Mouse (Mus musculus) hindbrain, embryonic 10.5 days (tissue): ENCODE results near the gene Fyb. TPM values are rescaled to one million over a fixed set of nuclear protein-coding genes. Genes with fewer than 3 reads are reported as not detected.

ENCODE experiments used
- DNase-seq: peaks from one replicate; pipeline ENCODE4 v3.0.0-alpha.2; 2017; ENCODE audit warnings: low spot score
- H3K27ac ChIP-seq: fragments of 300-500 bp; sonication (generic); 2 replicates; pipeline ENCODE4 v1.5.1; 2016; ENCODE audit warnings: mild to moderate bottlenecking, moderate library complexity
- H3K27me3 ChIP-seq: fragments of 300-500 bp; sonication (generic); 2 replicates; pipeline ENCODE4 v1.6.1; 2016; ENCODE audit warnings: mild to moderate bottlenecking; ENCODE audit not compliant: poor library complexity, insufficient read depth, severe bottlenecking
- H3K36me3 ChIP-seq: fragments of 300-500 bp; sonication (generic); 2 replicates; pipeline ENCODE4 v1.6.1; 2016; ENCODE audit warnings: mild to moderate bottlenecking, moderate library complexity
- H3K4me1 ChIP-seq: fragments of 300-500 bp; sonication (generic); replicated peaks from 2 replicates; pipeline ENCODE4 v1.6.1; 2016; ENCODE audit warnings: mild to moderate bottlenecking
- H3K4me3 ChIP-seq: fragments of 300-500 bp; sonication (generic); 2 replicates; pipeline ENCODE4 v1.5.1; 2016; ENCODE audit warnings: mild to moderate bottlenecking, moderate library complexity
- H3K9me3 ChIP-seq: fragments of 300-500 bp; sonication (generic); 2 replicates; pipeline ENCODE4 v1.6.1; 2016; ENCODE audit warnings: mild to moderate bottlenecking, moderate library complexity
- WGBS: fragments of 180-500 bp; shearing (Covaris S2); methylation state at CpG from one replicate; pipeline ENCODE4 v1.1.7; 2016; 5-methylcytosine and 5-hydroxymethylcytosine counted together
- polyA plus RNA-seq: library from polyadenylated mRNA; unstranded; fragments of >200 nt; fragmentation: Nextera tagmentation; extraction: Ambion mirVana; gene quantifications from 2 replicates; pipeline ENCODE4 v1.2.1, GENCODE M21; 2016

Fyb gene
- polyA plus RNA-seq, 1 experiment from 2014 or later = 3.8 TPM

DNA sequence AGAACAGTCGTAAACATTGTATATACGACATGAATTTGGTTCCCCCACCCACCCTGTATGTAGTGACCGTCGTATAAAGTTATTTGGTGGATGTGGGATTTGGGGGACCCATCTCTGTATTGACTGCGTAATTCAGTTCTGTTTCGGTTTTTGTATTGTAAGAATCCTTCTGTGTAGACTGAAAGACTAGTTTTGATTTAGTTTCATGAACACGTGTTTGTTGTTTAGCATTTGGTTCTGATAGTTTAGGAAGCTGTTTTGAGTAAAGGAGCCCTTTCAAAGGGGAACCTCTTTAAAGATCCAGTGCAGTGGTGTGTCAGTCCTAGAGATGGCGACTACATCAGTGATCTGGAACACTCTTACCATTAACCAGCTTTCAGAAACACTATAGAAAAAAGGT is 187.0 kb downstream of the Fyb start:
- H3K27ac ChIP-seq = peak overlapping the region; percentile 96
- peaks cover 32% of the 10 kb centered on the region for H3K4me1 ChIP-seq
- H3K36me3 ChIP-seq = no peaks in the 10 kb centered on the region
- H3K4me3 ChIP-seq = peak overlapping the region; percentile 96
- H3K9me3 ChIP-seq = no peaks in the 10 kb centered on the region
- 23% methylated on average over 8 of the region's 8 CpGs for WGBS
- DNase-seq = no peak
- no peaks in the 10 kb centered on the region for H3K27me3 ChIP-seq

DNA sequence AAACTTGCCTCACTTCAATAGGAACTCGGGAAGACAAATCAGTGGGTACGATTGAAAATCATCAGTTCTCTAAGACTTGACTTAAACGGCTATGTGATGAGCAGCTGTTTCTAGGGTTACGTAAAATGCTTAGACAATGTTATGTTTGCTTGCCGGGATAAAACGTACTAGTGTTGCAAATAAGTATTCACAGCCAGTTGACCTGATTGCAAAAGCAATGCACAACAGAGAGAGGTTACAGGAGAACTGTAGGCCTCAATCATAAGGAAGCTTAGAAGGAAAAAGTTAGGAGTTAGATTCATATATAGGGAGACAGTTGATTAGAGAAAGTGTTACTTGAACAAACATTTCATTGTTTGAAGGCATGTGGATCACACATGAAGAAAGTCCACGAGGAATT is 187.7 kb downstream of the Fyb start:
- Histone ChIP-seq H3K27me3 (no peaks in the 10 kb centered on the region), H3K4me1 (peaks cover 35% of the 10 kb centered on the region), H3K4me3 (peak overlapping the region; percentile 96; the same call in 1 of the 2 replicates), H3K27ac (no peak overlapping the region), H3K36me3 (no peaks in the 10 kb centered on the region), H3K9me3 (no peaks in the 10 kb centered on the region)
- no peak for DNase-seq
- WGBS = 81% methylated on average over 7 of the region's 7 CpGs

DNA sequence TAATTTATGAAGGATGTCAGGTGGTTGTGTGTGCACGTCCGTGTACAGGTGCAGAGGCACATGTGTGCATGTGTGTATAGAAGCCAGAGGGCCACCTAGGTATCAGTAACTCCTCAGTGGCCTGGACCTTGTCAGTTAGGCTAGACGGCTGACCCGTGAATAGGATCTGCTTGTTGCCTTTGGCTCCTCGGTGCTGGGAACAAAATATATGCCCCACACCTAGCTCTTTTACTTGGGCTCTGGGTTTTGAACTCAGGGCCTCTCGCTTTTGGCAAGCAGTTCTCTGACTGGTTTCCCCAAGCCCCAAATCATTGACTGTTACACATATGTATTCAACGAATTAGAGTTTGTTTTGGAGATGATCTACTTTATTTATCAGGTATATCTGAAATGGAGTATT is 188.6 kb downstream of the Fyb start:
- 83% methylated on average over 7 of the region's 7 CpGs for WGBS
- no peaks in the 10 kb centered on the region for H3K27me3 ChIP-seq
- H3K36me3 ChIP-seq = no peaks in the 10 kb centered on the region
- H3K4me1 ChIP-seq = peaks cover 35% of the 10 kb centered on the region
- H3K9me3 ChIP-seq = no peaks in the 10 kb centered on the region
- no peak for DNase-seq
- H3K27ac ChIP-seq = no peak overlapping the region
- no peak overlapping the region for H3K4me3 ChIP-seq

Other genes with a start within 250 kb of the Fyb start
- gene Dab2, start 223.1 kb upstream of the Fyb start, polyA plus RNA-seq = 38.7 and 42.7 TPM in 2 replicates
- gene C9, start 77.5 kb upstream of the Fyb start, polyA plus RNA-seq = not detected in 2 replicates
- 38.1 and 38.3 TPM in 2 replicates for gene Rictor, start 185.5 kb downstream of the Fyb start, polyA plus RNA-seq